Mouse (Mus musculus) CH12.LX (cell line): Measurements from ENCODE around the gene Klhl12.

Experiments
- CTCF ChIP-seq, 2 experiments: IDR thresholded peaks in 1 of 2; conservative IDR thresholded peaks in 1 of 2; 2 replicates each; pipeline ENCODE4 v1.5.1; 2011 to 2012; ENCODE audit warnings: low read depth in 2 of 2, low read length in 2 of 2, improper control_type of control experiment in 1 of 2, inconsistent platforms in 1 of 2, mild to moderate bottlenecking in 1 of 2, moderate library complexity in 1 of 2
- EP300 ChIP-seq: IDR thresholded peaks from 2 replicates; pipeline ENCODE4 v1.6.1; 2011; ENCODE audit warnings: low read length, improper control_type of control experiment
- GABPA ChIP-seq: IDR thresholded peaks from 2 replicates; pipeline ENCODE4 v1.6.1; 2012; ENCODE audit warnings: low read depth, low read length, improper control_type of control experiment, inconsistent platforms; ENCODE audit not compliant: insufficient replicate concordance
- HCFC1 ChIP-seq: IDR thresholded peaks from 2 replicates; pipeline ENCODE4 v1.6.1; 2012; ENCODE audit warnings: low read depth, mild to moderate bottlenecking, inconsistent platforms, low read length, improper control_type of control experiment
- KAT2A ChIP-seq: IDR thresholded peaks from 2 replicates; pipeline ENCODE4 v1.6.1; 2012; ENCODE audit warnings: low read length, improper control_type of control experiment, inconsistent platforms; ENCODE audit not compliant: insufficient replicate concordance
- MAZ ChIP-seq: IDR thresholded peaks from 2 replicates; pipeline ENCODE4 v1.6.1; 2012; ENCODE audit warnings: low read depth, mild to moderate bottlenecking, inconsistent platforms, low read length, improper control_type of control experiment, moderate library complexity
- MXI1 ChIP-seq: IDR thresholded peaks from 2 replicates; pipeline ENCODE4 v1.6.1; 2011; ENCODE audit warnings: mild to moderate bottlenecking, low read depth, low read length, improper control_type of control experiment
- MYC ChIP-seq: IDR thresholded peaks from 2 replicates; pipeline ENCODE4 v1.6.1; 2011; ENCODE audit warnings: low read depth, mild to moderate bottlenecking, improper control_type of control experiment, low read length
- NELFE ChIP-seq: IDR thresholded peaks from 2 replicates; pipeline ENCODE4 v1.6.1; 2011; ENCODE audit warnings: low read depth, low read length, improper control_type of control experiment
- NRF1 ChIP-seq: IDR thresholded peaks from 2 replicates; pipeline ENCODE4 v1.6.1; 2014; ENCODE audit warnings: low read depth, mild to moderate bottlenecking, inconsistent platforms, low read length, improper control_type of control experiment, moderate library complexity
- POLR2A ChIP-seq: IDR thresholded peaks from 2 replicates; pipeline ENCODE4 v1.6.1; 2011; ENCODE audit warnings: low read depth, mild to moderate bottlenecking, improper control_type of control experiment, low read length
- RAD21 ChIP-seq: IDR thresholded peaks from 2 replicates; pipeline ENCODE4 v1.6.1; 2011; ENCODE audit warnings: low read depth, mild to moderate bottlenecking, low read length, improper control_type of control experiment, moderate library complexity
- RCOR1 ChIP-seq: conservative IDR thresholded peaks from 2 replicates; pipeline ENCODE4 v1.6.1; 2012; ENCODE audit warnings: low read depth, mild to moderate bottlenecking, inconsistent platforms, low read length, improper control_type of control experiment
- USF1 ChIP-seq: IDR thresholded peaks from 2 replicates; pipeline ENCODE4 v1.6.1; 2014; ENCODE audit warnings: low read depth, mild to moderate bottlenecking, inconsistent platforms, low read length, improper control_type of control experiment

GRCm38 (mm10) chr1:134494428-134495215, 39.3 kb downstream of the Klhl12 start, which contains the start of gene Rabif:
- TF ChIP-seq MXI1 (peak; percentile 85), GABPA (no peak), NELFE (peak; percentile 96), RCOR1 (no peak), RAD21 (peak; percentile 30), POLR2A (peak; percentile 94), HCFC1 (peak; percentile 81), USF1 (no peak), MYC (peak; percentile 83), NRF1 (peak; percentile 96), EP300 (no peak), CTCF (conservative IDR thresholded peaks at IDR 0.05 in 1 of 2, IDR thresholded peaks at IDR 0.05 in 1 of 2; ENCODE audit: low read depth in 2 of 2, low read length in 2 of 2) (peak in 1 of 2 experiments; percentile 68; a peak in 2 of 4 replicates), KAT2A (peak; percentile 81; the same call in 1 of the 2 replicates), MAZ (peak; percentile 86)
